In genomic region chr17:27999683-28000273, GRCm38 (mm10) we compare ENCODE assay signal across 7 mouse cellular contexts.
A peak's percentile ranks its signal among the peaks of the same experiment; 100 is the strongest.
DNase-seq lines count a peak whose midpoint lies in the region; ATAC-seq and TF ChIP-seq lines count a peak whose summit lies in the region.
"Not testable (repeated sequence)": the region's sequence is repeated elsewhere in the genome, so short reads cannot be mapped to it uniquely, and the experiment has no call there.

No protein-coding gene starts in this region.

- H3K4me2 ChIP-seq in embryonic facial prominence, embryonic 12.5 days (replicated peaks); kidney, embryonic 15.5 days; lung, embryonic 14.5 days; midbrain, embryonic 14.5 days (ENCODE audit: low read length): not testable (repeated sequence)

- H3K36me3 ChIP-seq in ES-E14 (ENCODE audit: control insufficient read depth, insufficient read depth, low read length, poor library complexity, severe bottlenecking), result peaks cover 13% of the 10 kb centered on the region; the same call in 1 of the 2 replicates
- H3K36me3 ChIP-seq in embryonic facial prominence, embryonic 12.5 days, result peaks cover 22% of the 10 kb centered on the region
- H3K36me3 ChIP-seq in heart, embryonic 10.5 days, result peaks cover 25% of the 10 kb centered on the region
- peaks cover 31% of the 10 kb centered on the region for H3K36me3 ChIP-seq in kidney, embryonic 15.5 days
- peaks cover 41% of the 10 kb centered on the region for H3K36me3 ChIP-seq in lung, embryonic 14.5 days (ENCODE audit: insufficient read depth)
- H3K36me3 ChIP-seq in midbrain, embryonic 14.5 days (ENCODE audit: control insufficient read depth, insufficient read depth, low read length), result peaks cover 36% of the 10 kb centered on the region

- H3K4me3 ChIP-seq in ES-E14 (ENCODE audit: insufficient read depth in 1 of 2, low read depth in 1 of 2, low read length in 2 of 2, poor library complexity in 1 of 2, severe bottlenecking in 1 of 2); embryonic facial prominence, embryonic 12.5 days; heart, embryonic 10.5 days; kidney, embryonic 15.5 days (replicated peaks); lung, embryonic 14.5 days (ENCODE audit: low read depth, low read length); midbrain, embryonic 14.5 days (replicated peaks; ENCODE audit: low read depth, low read length): not testable (repeated sequence)

- H3K4me1 ChIP-seq in ES-E14 (ENCODE audit: control insufficient read depth in 2 of 2, insufficient read depth in 2 of 2, low read length in 2 of 2, poor library complexity in 1 of 2), result peaks cover 0 to 19% of the 10 kb centered on the region in 2 experiments; a peak in 2 of 4 replicates
- H3K4me1 ChIP-seq in embryonic facial prominence, embryonic 12.5 days, result peaks cover 38% of the 10 kb centered on the region
- peaks cover 18% of the 10 kb centered on the region for H3K4me1 ChIP-seq in heart, embryonic 10.5 days
- H3K4me1 ChIP-seq in kidney, embryonic 15.5 days, result peaks cover 20% of the 10 kb centered on the region
- not testable (repeated sequence) for H3K4me1 ChIP-seq in lung, embryonic 14.5 days (ENCODE audit: insufficient read depth); midbrain, embryonic 14.5 days (ENCODE audit: control insufficient read depth, insufficient read depth, low read length)

- DNase-seq in ES-E14 (ENCODE audit: low read depth, low spot score); heart, embryonic 10.5 days (ENCODE audit: low spot score); lung, embryonic 14.5 days; midbrain, embryonic 14.5 days: not testable (repeated sequence)
- peak; percentile 40 for DNase-seq in right cerebral cortex, adult 18-20 months

- TF ChIP-seq CTCF in lung, embryonic 14.5 days (IDR thresholded peaks at IDR 0.05; ENCODE audit: low read depth), result not testable (repeated sequence)

- peak overlapping the region; percentile 60; the same call in 1 of the 2 replicates for H3K27ac ChIP-seq in ES-E14 (ENCODE audit: insufficient read depth, low read depth, low read length, poor library complexity, severe bottlenecking)
- H3K27ac ChIP-seq in embryonic facial prominence, embryonic 12.5 days, result peak overlapping the region; percentile 91
- 0 out of 2 replicates have a peak overlapping the region, but pooled peaks have one; percentile 36 for H3K27ac ChIP-seq in heart, embryonic 10.5 days
- H3K27ac ChIP-seq in kidney, embryonic 15.5 days, result peak overlapping the region; percentile 15; the same call in 1 of the 2 replicates
- peak overlapping the region; percentile 46; the same call in 1 of the 2 replicates for H3K27ac ChIP-seq in lung, embryonic 14.5 days (ENCODE audit: low read depth)
- 0 out of 2 replicates have a peak overlapping the region, but pooled peaks have one; percentile 45 for H3K27ac ChIP-seq in midbrain, embryonic 14.5 days (replicated peaks; ENCODE audit: low read depth, low read length)

- 67% methylated on average over 13 of the region's 13 CpGs for WGBS in embryonic facial prominence, embryonic 12.5 days
- WGBS in heart, embryonic 10.5 days, result 78% methylated on average over 13 of the region's 13 CpGs
- 77% methylated on average over 13 of the region's 13 CpGs for WGBS in kidney, embryonic 15.5 days
- 64% methylated on average over 13 of the region's 13 CpGs for WGBS in lung, embryonic 14.5 days
- 87% methylated on average over 13 of the region's 13 CpGs for WGBS in midbrain, embryonic 14.5 days

- in situ Hi-C loops in ES-E14 (cut with MboI; ENCODE audit: low sequenced_read_pairs in 2 of 2, unreplicated experiment in 2 of 2), result not testable (repeated sequence)

- H3K9me3 ChIP-seq in ES-E14 (ENCODE audit: control insufficient read depth, insufficient read depth, low read depth, low read length); embryonic facial prominence, embryonic 12.5 days; heart, embryonic 10.5 days; kidney, embryonic 15.5 days (replicated peaks); lung, embryonic 14.5 days (ENCODE audit: low read depth, low read length); midbrain, embryonic 14.5 days (ENCODE audit: control insufficient read depth, low read length): not testable (repeated sequence)

- not testable (repeated sequence) for ATAC-seq in embryonic facial prominence, embryonic 12.5 days (ENCODE audit: insufficient number of reproducible peaks, insufficient read depth, low FRiP score, low TSS enrichment); lung, embryonic 14.5 days (ENCODE audit: insufficient read depth); midbrain, embryonic 14.5 days (ENCODE audit: low FRiP score, low TSS enrichment)
- 0 out of 2 replicates have a peak, but pooled peaks have one; percentile 19 for ATAC-seq in kidney, embryonic 15.5 days (replicated peaks; ENCODE audit: low FRiP score)

- H3K27me3 ChIP-seq in embryonic facial prominence, embryonic 12.5 days; heart, embryonic 10.5 days (ENCODE audit: insufficient read depth, poor library complexity, severe bottlenecking); kidney, embryonic 15.5 days; lung, embryonic 14.5 days (ENCODE audit: insufficient read depth, low read length); midbrain, embryonic 14.5 days (ENCODE audit: control insufficient read depth, insufficient read depth, low read length): not testable (repeated sequence)

- H3K9ac ChIP-seq in ES-E14 (ENCODE audit: insufficient read depth, low read depth, low read length, poor library complexity, severe bottlenecking); kidney, embryonic 15.5 days; lung, embryonic 14.5 days; midbrain, embryonic 14.5 days (replicated peaks; ENCODE audit: low read length): not testable (repeated sequence)
- peak overlapping the region; percentile 27; the same call in 1 of the 2 replicates for H3K9ac ChIP-seq in embryonic facial prominence, embryonic 12.5 days

Comparison
In these comparisons a context has a peak if more than half of its experiments do, and no peak if none do; other contexts are left out.
1. H3K27ac ChIP-seq: peak in every context shown above with its lines; median percentile 91 in embryonic facial prominence, embryonic 12.5 days; 60 in ES-E14; 46 in lung, embryonic 14.5 days; 45 in midbrain, embryonic 14.5 days; 36 in heart, embryonic 10.5 days; 15 in kidney, embryonic 15.5 days.